ENCODE assay signal across 15 mouse cellular contexts in the genomic region with DNA sequence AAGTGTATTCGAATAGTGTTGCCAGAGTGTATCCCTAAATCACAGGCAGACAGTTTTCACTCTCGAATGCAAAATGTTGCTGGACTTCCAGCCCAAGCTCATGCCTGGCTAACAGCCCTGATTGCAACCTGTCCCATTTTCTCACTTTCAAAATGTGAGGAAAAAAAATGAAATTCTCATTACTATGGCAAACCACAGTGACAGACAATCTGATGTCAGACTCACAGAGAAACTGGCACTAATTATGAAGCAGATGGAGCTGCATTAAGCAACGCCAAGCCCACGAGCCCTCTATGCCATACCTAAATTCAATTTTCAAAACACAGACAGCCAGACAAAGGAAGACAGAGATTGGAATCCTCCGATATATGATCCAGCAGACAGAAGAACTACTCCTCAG.
DNase-seq lines count a peak whose midpoint lies in the region; ATAC-seq and TF ChIP-seq lines count a peak whose summit lies in the region.
"Had no signal": no experiment of that assay in that cellular context is flagged by ENCODE, and none has a peak within 500 bp of the region (broad histone marks: within the 10 kb centered on the region; RNA-seq: fewer than 3 reads in every experiment).

No protein-coding gene starts in this region.

- no peak for TF ChIP-seq CTCF in brain, embryonic 14.5 days (IDR thresholded peaks at IDR 0.05; ENCODE audit: borderline replicate concordance, extremely low read depth, insufficient read depth, insufficient read length)

- ATAC-seq in intestine, embryonic 15.5 days, result no peak
- ATAC-seq in megakaryocyte-erythroid progenitor cell, adult 5-6 weeks (replicated peaks; ENCODE audit: low FRiP score, low TSS enrichment, poor library complexity, severe bottlenecking), result no peak
- ATAC-seq: activated CD4-positive, CD25-positive, alpha-beta regulatory T cell, adult 4 months; lung, postnatal 0 days; midbrain, embryonic 15.5 days had no signal

- H3K4me1 ChIP-seq in intestine, embryonic 15.5 days (replicated peaks), result no peaks in the 10 kb centered on the region

- H3K27me3 ChIP-seq in intestine, embryonic 15.5 days (replicated peaks), result no peaks in the 10 kb centered on the region
- H3K27me3 ChIP-seq: embryonic facial prominence, embryonic 12.5 days; midbrain, embryonic 15.5 days; neural tube, embryonic 13.5 days had no signal

- H3K4me2 ChIP-seq in intestine, embryonic 15.5 days (replicated peaks), result no peak overlapping the region
- H3K4me2 ChIP-seq: embryonic facial prominence, embryonic 12.5 days; midbrain, embryonic 15.5 days; neural tube, embryonic 13.5 days had no signal

- H3K27ac ChIP-seq in intestine, embryonic 15.5 days, result no peak overlapping the region
- H3K27ac ChIP-seq: embryonic facial prominence, embryonic 12.5 days; midbrain, embryonic 15.5 days; neural tube, embryonic 13.5 days had no signal

- DNase-seq in frontal cortex, postnatal 36 days (ENCODE audit: low spot score in 2 of 2), result peak; percentile 13 to 30
- DNase-seq in frontal cortex, postnatal 10 days (ENCODE audit: low spot score in 2 of 2), result no peak
- peak; percentile 94 for DNase-seq in brain, embryonic 14.5 days (ENCODE audit: low read depth)
- DNase-seq in cerebellum, adult 9-11 months, result peak; percentile 47
- DNase-seq in layer of hippocampus, adult 9-10 months (ENCODE audit: low spot score), result peak; percentile 18
- no peak for DNase-seq in adrenal gland, adult 2 months
- DNase-seq: kidney, postnatal 36 days; thymus, postnatal 14 days had no signal

- 73% methylated on average over 5 of the region's 5 CpGs for WGBS in intestine, embryonic 15.5 days

- H3K36me3 ChIP-seq in intestine, embryonic 15.5 days, result no peaks in the 10 kb centered on the region
- H3K36me3 ChIP-seq: embryonic facial prominence, embryonic 12.5 days; midbrain, embryonic 15.5 days; neural tube, embryonic 13.5 days had no signal

- no peak overlapping the region for H3K9ac ChIP-seq in intestine, embryonic 15.5 days
- H3K9ac ChIP-seq: embryonic facial prominence, embryonic 12.5 days; midbrain, embryonic 15.5 days; neural tube, embryonic 13.5 days had no signal

- H3K4me3 ChIP-seq in intestine, embryonic 15.5 days (replicated peaks), result no peak overlapping the region
- H3K4me3 ChIP-seq: embryonic facial prominence, embryonic 12.5 days; midbrain, embryonic 15.5 days; neural tube, embryonic 13.5 days had no signal

- H3K9me3 ChIP-seq in intestine, embryonic 15.5 days, result no peaks in the 10 kb centered on the region
- H3K9me3 ChIP-seq: embryonic facial prominence, embryonic 12.5 days; midbrain, embryonic 15.5 days; neural tube, embryonic 13.5 days had no signal

- TF ChIP-seq POLR2A in brain, embryonic 14.5 days (IDR thresholded peaks at IDR 0.05; ENCODE audit: borderline replicate concordance, extremely low read depth, insufficient read depth, insufficient read length, poor library complexity, severe bottlenecking), result no peak

Comparison
In these comparisons a context has a peak if more than half of its experiments do, and no peak if none do; other contexts are left out.
1. DNase-seq: peak in frontal cortex, postnatal 36 days (2 of 2), brain, embryonic 14.5 days (single experiment), cerebellum, adult 9-11 months (single experiment) and layer of hippocampus, adult 9-10 months (single experiment); none in frontal cortex, postnatal 10 days (0 of 2) and adrenal gland, adult 2 months (single experiment).